Mouse (Mus musculus) forebrain, embryonic 11.5 days (tissue): ENCODE results near the gene Prpf31. TPM values are rescaled to one million over a fixed set of nuclear protein-coding genes. Genes with fewer than 3 reads are reported as not detected.
A peak's percentile ranks its signal among the peaks of the same experiment; 100 is the strongest.

ENCODE experiments used
- ATAC-seq: fragments of 200-750 bp; cut with Nextera tagmentation; replicated peaks from 2 replicates; pipeline ENCODE4 v1.8.0; 2017; ENCODE audit warnings: moderate TSS enrichment; ENCODE audit not compliant: low FRiP score
- DNase-seq: peaks from one replicate; pipeline ENCODE4 v3.0.0-alpha.2; 2017; ENCODE audit warnings: low spot score
- H3K27ac ChIP-seq: fragments of 300-500 bp; sonication (generic); 2 replicates; pipeline ENCODE4 v1.5.1; 2014; ENCODE audit warnings: low read depth, low read length
- H3K27me3 ChIP-seq: fragments of 300-500 bp; sonication (generic); 2 replicates; pipeline ENCODE4 v1.6.1; 2014; ENCODE audit warnings: mild to moderate bottlenecking, low read length, mixed read lengths; ENCODE audit not compliant: control insufficient read depth, insufficient read depth
- H3K36me3 ChIP-seq: fragments of 300-500 bp; sonication (generic); 2 replicates; pipeline ENCODE4 v1.6.1; 2014; ENCODE audit warnings: mild to moderate bottlenecking, low read length, moderate library complexity, mixed read lengths; ENCODE audit not compliant: control insufficient read depth, insufficient read depth
- H3K4me1 ChIP-seq: fragments of 300-500 bp; sonication (generic); replicated peaks from 2 replicates; pipeline ENCODE4 v1.6.1; 2014; ENCODE audit warnings: low read length, mixed read lengths; ENCODE audit not compliant: control insufficient read depth, insufficient read depth
- H3K4me2 ChIP-seq: fragments of 300-500 bp; sonication (generic); 2 replicates; pipeline ENCODE4 v1.6.1; 2014; ENCODE audit warnings: low read depth, mild to moderate bottlenecking, low read length, moderate library complexity, mixed read lengths; ENCODE audit not compliant: severe bottlenecking
- H3K4me3 ChIP-seq: fragments of 300-500 bp; sonication (generic); 2 replicates; pipeline ENCODE4 v1.5.1; 2014; ENCODE audit warnings: low read depth, low read length
- H3K9ac ChIP-seq: fragments of 300-500 bp; sonication (generic); 2 replicates; pipeline ENCODE4 v1.6.1; 2014; ENCODE audit warnings: low read length
- H3K9me3 ChIP-seq: fragments of 300-500 bp; sonication (generic); 2 replicates; pipeline ENCODE4 v1.6.1; 2016; ENCODE audit warnings: low read length, mixed read lengths; ENCODE audit not compliant: control insufficient read depth
- WGBS: fragments of 180-500 bp; shearing (Covaris S2); extraction: QIAGEN DNeasy Blood & Tissue Kit; methylation state at CpG from one replicate; pipeline ENCODE4 v1.1.7; 2014; 5-methylcytosine and 5-hydroxymethylcytosine counted together
- polyA plus RNA-seq: library from polyadenylated mRNA; unstranded; fragments of >200 nt; fragmentation: Nextera tagmentation; extraction: Ambion mirVana; gene quantifications from 2 replicates; pipeline ENCODE4 v1.2.1, GENCODE M21; 2014

Prpf31 gene
- polyA plus RNA-seq, 1 experiment from 2014 or later = 157 TPM

GRCm38 (mm10) chr7:3643843-3644242 is 14.1 kb downstream of the Prpf31 start:
- peaks cover 2% of the 10 kb centered on the region; the same call in 1 of the 2 replicates for H3K36me3 ChIP-seq
- WGBS = 28% methylated on average over 9 of the region's 9 CpGs
- ATAC-seq = no peak
- no peak overlapping the region for H3K27ac ChIP-seq
- peak overlapping the region; percentile 65 for H3K4me2 ChIP-seq
- DNase-seq = no peak
- no peak overlapping the region; the same call in 1 of the 2 replicates for H3K9ac ChIP-seq
- H3K4me1 ChIP-seq = peaks cover 17% of the 10 kb centered on the region
- no peaks in the 10 kb centered on the region for H3K27me3 ChIP-seq
- H3K4me3 ChIP-seq = peak overlapping the region; percentile 99; the same call in 1 of the 2 replicates
- H3K9me3 ChIP-seq = no peaks in the 10 kb centered on the region

GRCm38 (mm10) chr7:3644348-3644671 is 14.5 kb downstream of the Prpf31 start:
- under 1% methylated on average over 11 of the region's 11 CpGs for WGBS
- Histone ChIP-seq H3K4me1 (peaks cover 17% of the 10 kb centered on the region), H3K27ac (no peak overlapping the region), H3K4me2 (peak overlapping the region; percentile 65), H3K4me3 (peak overlapping the region; percentile 99), H3K9ac (peak overlapping the region; percentile 0; the same call in 1 of the 2 replicates), H3K27me3 (no peaks in the 10 kb centered on the region), H3K36me3 (peaks cover 2% of the 10 kb centered on the region; the same call in 1 of the 2 replicates), H3K9me3 (no peaks in the 10 kb centered on the region)
- ATAC-seq (no peak), DNase-seq (no peak)

- Histone ChIP-seq H3K4me1 (peaks cover 17% of the 10 kb centered on the region), H3K27ac (peak within 1 kb of the TSS; percentile 97), H3K9ac (peak within 1 kb of the TSS; percentile 98), H3K4me3 (peak within 1 kb of the TSS; percentile 99), H3K27me3 (no peaks in the 10 kb centered on the region), H3K4me2 (peak within 1 kb of the TSS; percentile 71), H3K9me3 (no peaks in the 10 kb centered on the region), H3K36me3 (peaks cover 2% of the 10 kb centered on the region; the same call in 1 of the 2 replicates)
- DNase-seq (peak; percentile 97), ATAC-seq (peak; percentile 99)
- WGBS = under 1% methylated on average over 38 of the region's 58 CpGs
Measured at GRCm38 (mm10) chr7:3644672-3645487, 15.1 kb downstream of the Prpf31 start, which contains the start of gene Cnot3. Gene Cnot3 (plus strand): TSS chr7:3645268.

GRCm38 (mm10) chr7:3645488-3646025 is 15.8 kb downstream of the Prpf31 start:
- DNase-seq = no peak
- H3K9ac ChIP-seq = peak overlapping the region; percentile 98

GRCm38 (mm10) chr7:3646188-3646587 is 16.4 kb downstream of the Prpf31 start:
- H3K9me3 ChIP-seq = no peaks in the 10 kb centered on the region
- peak overlapping the region; percentile 98 for H3K9ac ChIP-seq
- H3K27me3 ChIP-seq = no peaks in the 10 kb centered on the region
- H3K4me3 ChIP-seq = peak overlapping the region; percentile 99
- DNase-seq = no peak
- peaks cover 17% of the 10 kb centered on the region for H3K4me1 ChIP-seq
- ATAC-seq = no peak
- WGBS = 33% methylated on average over 9 of the region's 9 CpGs
- H3K4me2 ChIP-seq = peak overlapping the region; percentile 71
- H3K27ac ChIP-seq = no peak overlapping the region
- H3K36me3 ChIP-seq = peaks cover 8% of the 10 kb centered on the region; the same call in 1 of the 2 replicates

More at GRCm38 (mm10) chr7:3645488-3646025, 15.8 kb downstream of the Prpf31 start:
- Histone ChIP-seq H3K27me3 (no peaks in the 10 kb centered on the region), H3K4me2 (peak overlapping the region; percentile 71), H3K4me1 (peaks cover 17% of the 10 kb centered on the region), H3K36me3 (peaks cover 2% of the 10 kb centered on the region; the same call in 1 of the 2 replicates), H3K9me3 (no peaks in the 10 kb centered on the region), H3K27ac (peak overlapping the region; percentile 97), H3K4me3 (peak overlapping the region; percentile 99)
- ATAC-seq = peak; percentile 4
- WGBS = under 1% methylated on average over 49 of the region's 58 CpGs

- H3K4me2 ChIP-seq = peak overlapping the region; percentile 71
Measured at GRCm38 (mm10) chr7:3646641-3647040, 16.9 kb downstream of the Prpf31 start.

GRCm38 (mm10) chr7:3656966-3657365 is 27.2 kb downstream of the Prpf31 start:
- DNase-seq = no peak

More at GRCm38 (mm10) chr7:3646641-3647040, 16.9 kb downstream of the Prpf31 start:
- Histone ChIP-seq H3K36me3 (peaks cover 11% of the 10 kb centered on the region; the same call in 1 of the 2 replicates), H3K9me3 (no peaks in the 10 kb centered on the region), H3K9ac (peak overlapping the region; percentile 98), H3K4me3 (peak overlapping the region; percentile 99), H3K27ac (no peak overlapping the region), H3K27me3 (no peaks in the 10 kb centered on the region), H3K4me1 (peaks cover 17% of the 10 kb centered on the region)
- 69% methylated on average over 4 of the region's 4 CpGs for WGBS
- ATAC-seq = no peak
- DNase-seq = no peak

GRCm38 (mm10) chr7:3658578-3658977 is 28.8 kb downstream of the Prpf31 start:
- no peak overlapping the region for H3K4me3 ChIP-seq
- peaks cover 51% of the 10 kb centered on the region for H3K36me3 ChIP-seq
- no peak overlapping the region for H3K27ac ChIP-seq
- no peak for ATAC-seq
- no peak for DNase-seq
- H3K27me3 ChIP-seq = no peaks in the 10 kb centered on the region
- H3K9ac ChIP-seq = no peak overlapping the region
- no peaks in the 10 kb centered on the region for H3K9me3 ChIP-seq
- H3K4me1 ChIP-seq = peaks cover 2% of the 10 kb centered on the region; the same call in 1 of the 2 replicates
- no peak overlapping the region for H3K4me2 ChIP-seq
- 95% methylated on average over 14 of the region's 14 CpGs for WGBS

More at GRCm38 (mm10) chr7:3656966-3657365, 27.2 kb downstream of the Prpf31 start:
- H3K4me2 ChIP-seq = no peak overlapping the region
- H3K4me1 ChIP-seq = no peaks in the 10 kb centered on the region
- H3K9ac ChIP-seq = no peak overlapping the region
- no peak for ATAC-seq
- no peaks in the 10 kb centered on the region for H3K9me3 ChIP-seq
- H3K27ac ChIP-seq = no peak overlapping the region
- H3K4me3 ChIP-seq = no peak overlapping the region
- H3K27me3 ChIP-seq = no peaks in the 10 kb centered on the region
- H3K36me3 ChIP-seq = peaks cover 59% of the 10 kb centered on the region
- 92% methylated on average over 4 of the region's 4 CpGs for WGBS
